Mouse (Mus musculus) limb, embryonic 11.5 days (tissue): Measurements from ENCODE around the gene Snrpf. TPM values are rescaled to one million over a fixed set of nuclear protein-coding genes. Genes with fewer than 3 reads are reported as not detected.

Experiments
- ATAC-seq: fragments of 200-750 bp; cut with Nextera tagmentation; 2 replicates; pipeline ENCODE4 v1.8.0; 2017; ENCODE audit warnings: low read depth; ENCODE audit not compliant: insufficient number of reproducible peaks, low FRiP score, low TSS enrichment
- DNase-seq: peaks from one replicate; pipeline ENCODE4 v3.0.0-alpha.2; 2015; ENCODE audit warnings: low spot score
- H3K27ac ChIP-seq: fragments of 300-500 bp; sonication (generic); replicated peaks from 2 replicates; pipeline ENCODE4 v1.5.1; 2014; ENCODE audit warnings: low read depth, mild to moderate bottlenecking, low read length
- H3K27me3 ChIP-seq: fragments of 300-500 bp; sonication (generic); 2 replicates; pipeline ENCODE4 v1.6.1; 2014; ENCODE audit warnings: mild to moderate bottlenecking, low read length, mixed read lengths; ENCODE audit not compliant: control insufficient read depth, insufficient read depth
- H3K36me3 ChIP-seq: fragments of 300-500 bp; sonication (generic); 2 replicates; pipeline ENCODE4 v1.6.1; 2014; ENCODE audit warnings: mild to moderate bottlenecking, low read length, moderate library complexity, mixed read lengths; ENCODE audit not compliant: control insufficient read depth, insufficient read depth
- H3K4me1 ChIP-seq: fragments of 300-500 bp; sonication (generic); 2 replicates; pipeline ENCODE4 v1.6.1; 2014; ENCODE audit warnings: low read length, mixed read lengths; ENCODE audit not compliant: control insufficient read depth, insufficient read depth
- H3K4me2 ChIP-seq: fragments of 300-500 bp; sonication (generic); 2 replicates; pipeline ENCODE4 v1.6.1; 2014; ENCODE audit warnings: low read depth, mild to moderate bottlenecking, moderate library complexity; ENCODE audit not compliant: severe bottlenecking
- H3K4me3 ChIP-seq: fragments of 300-500 bp; sonication (generic); 2 replicates; pipeline ENCODE4 v1.5.1; 2014; ENCODE audit warnings: low read depth, low read length
- H3K9ac ChIP-seq: fragments of 300-500 bp; sonication (generic); 2 replicates; pipeline ENCODE4 v1.6.1; 2014; ENCODE audit warnings: mild to moderate bottlenecking, low read length
- H3K9me3 ChIP-seq: fragments of 300-500 bp; sonication (generic); 2 replicates; pipeline ENCODE4 v1.6.1; 2016; ENCODE audit warnings: low read length; ENCODE audit not compliant: control insufficient read depth
- WGBS: fragments of 180-500 bp; shearing (Covaris S2); extraction: QIAGEN DNeasy Blood & Tissue Kit; methylation state at CpG from one replicate; pipeline ENCODE4 v1.1.7; 2014; 5-methylcytosine and 5-hydroxymethylcytosine counted together
- polyA plus RNA-seq: library from polyadenylated mRNA; unstranded; fragments of >200 nt; fragmentation: Nextera tagmentation; extraction: Ambion mirVana; gene quantifications from 2 replicates; pipeline ENCODE4 v1.2.1, GENCODE M21; 2014

Gene Snrpf
- polyA plus RNA-seq, 1 experiment from 2014 or later, result 200 TPM

DNA sequence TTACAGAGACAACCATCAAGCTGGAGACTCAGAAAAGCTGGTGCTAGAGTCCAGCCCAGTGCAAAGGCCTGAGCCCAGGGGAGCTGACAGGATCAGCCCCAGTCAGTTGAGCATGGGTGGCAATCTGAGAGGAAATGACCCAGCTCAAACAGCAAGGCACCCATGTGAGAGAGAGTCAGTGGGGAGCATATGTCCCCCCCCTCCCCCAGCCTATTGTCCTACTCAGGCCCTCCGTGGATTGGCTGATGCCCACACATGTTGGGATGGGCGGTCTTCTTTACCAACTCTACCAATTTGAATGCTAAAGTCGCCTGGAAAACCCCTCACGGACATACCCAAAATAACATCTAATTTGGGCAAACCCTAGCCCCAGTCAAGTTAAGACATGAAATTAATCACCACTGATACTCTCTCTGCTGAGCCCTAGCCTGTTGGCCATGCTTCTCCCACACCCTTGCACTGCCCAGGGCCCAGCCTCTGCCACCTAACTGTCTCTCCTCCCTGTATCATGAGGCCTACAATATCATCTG lies 41.7 kb downstream of the Snrpf start:
- Histone ChIP-seq H3K27ac (no peak overlapping the region), H3K4me3 (no peak overlapping the region), H3K4me2 (no peak overlapping the region), H3K4me1 (no peaks in the 10 kb centered on the region), H3K27me3 (no peaks in the 10 kb centered on the region), H3K9ac (no peak overlapping the region), H3K36me3 (no peaks in the 10 kb centered on the region), H3K9me3 (no peaks in the 10 kb centered on the region)
- WGBS, result 93% methylated on average over 4 of the region's 4 CpGs
- DNase-seq (no peak), ATAC-seq (no peak)

- no peaks in the 10 kb centered on the region for H3K36me3 ChIP-seq
- H3K27ac ChIP-seq, result no peak overlapping the region
- WGBS, result 76% methylated on average over 5 of the region's 5 CpGs
- ATAC-seq (no peak), DNase-seq (no peak)
- no peak overlapping the region for H3K4me2 ChIP-seq
- 0 out of 2 replicates have a peak, but pooled peaks cover 4% of the 10 kb centered on the region for H3K4me1 ChIP-seq
- no peaks in the 10 kb centered on the region for H3K27me3 ChIP-seq
- H3K9me3 ChIP-seq, result no peaks in the 10 kb centered on the region
- H3K4me3 ChIP-seq, result no peak overlapping the region
- H3K9ac ChIP-seq, result no peak overlapping the region
Observed at GRCm38 (mm10) chr10:93544172-93544571, 45.3 kb downstream of the Snrpf start.

- no peaks in the 10 kb centered on the region for H3K9me3 ChIP-seq
Observed at GRCm38 (mm10) chr10:93543176-93543575, 46.3 kb downstream of the Snrpf start.

GRCm38 (mm10) chr10:93542356-93542755 lies 47.1 kb downstream of the Snrpf start:
- H3K4me1 ChIP-seq, result 0 out of 2 replicates have a peak, but pooled peaks cover 4% of the 10 kb centered on the region
- no peaks in the 10 kb centered on the region for H3K9me3 ChIP-seq
- no peak overlapping the region for H3K27ac ChIP-seq
- H3K4me3 ChIP-seq, result no peak overlapping the region
- WGBS, result 71% methylated on average over 4 of the region's 4 CpGs
- H3K36me3 ChIP-seq, result no peaks in the 10 kb centered on the region
- H3K4me2 ChIP-seq, result no peak overlapping the region
- DNase-seq (no peak), ATAC-seq (no peak)
- H3K27me3 ChIP-seq, result no peaks in the 10 kb centered on the region
- H3K9ac ChIP-seq, result no peak overlapping the region

More at GRCm38 (mm10) chr10:93543176-93543575, 46.3 kb downstream of the Snrpf start:
- no peak overlapping the region for H3K9ac ChIP-seq
- DNase-seq (no peak), ATAC-seq (no peak)
- no peaks in the 10 kb centered on the region for H3K27me3 ChIP-seq
- no peak overlapping the region for H3K27ac ChIP-seq
- H3K4me1 ChIP-seq, result 0 out of 2 replicates have a peak, but pooled peaks cover 4% of the 10 kb centered on the region
- no peaks in the 10 kb centered on the region for H3K36me3 ChIP-seq
- 65% methylated on average over 6 of the region's 6 CpGs for WGBS
- no peak overlapping the region for H3K4me2 ChIP-seq
- H3K4me3 ChIP-seq, result no peak overlapping the region

GRCm38 (mm10) chr10:93541585-93541984 lies 47.9 kb downstream of the Snrpf start:
- DNase-seq, result no peak
- H3K27me3 ChIP-seq, result no peaks in the 10 kb centered on the region
- no peak overlapping the region for H3K9ac ChIP-seq
- H3K4me1 ChIP-seq, result 0 out of 2 replicates have a peak, but pooled peaks cover 4% of the 10 kb centered on the region
- 90% methylated on average over 1 of the region's 1 CpGs for WGBS
- H3K9me3 ChIP-seq, result no peaks in the 10 kb centered on the region
- no peak overlapping the region for H3K4me3 ChIP-seq
- H3K27ac ChIP-seq, result no peak overlapping the region
- no peaks in the 10 kb centered on the region for H3K36me3 ChIP-seq
- no peak overlapping the region for H3K4me2 ChIP-seq
- no peak for ATAC-seq

- Histone ChIP-seq H3K4me1 (0 out of 2 replicates have a peak, but pooled peaks cover 4% of the 10 kb centered on the region), H3K27ac (no peak within 1 kb of the TSS), H3K4me2 (peak within 1 kb of the TSS; percentile 70), H3K4me3 (peak within 1 kb of the TSS; percentile 30), H3K36me3 (no peaks in the 10 kb centered on the region), H3K27me3 (no peaks in the 10 kb centered on the region), H3K9me3 (no peaks in the 10 kb centered on the region), H3K9ac (0 out of 2 replicates have a peak within 1 kb of the TSS, but pooled peaks have one; percentile 40)
- no peak for DNase-seq
- WGBS, result 67% methylated on average over 17 of the region's 17 CpGs
- no peak for ATAC-seq
Observed at GRCm38 (mm10) chr10:93540431-93541210, 48.9 kb downstream of the Snrpf start, which contains the start of gene Ccdc38. Gene Ccdc38, plus strand, starts transcription at chr10:93540632.

DNA sequence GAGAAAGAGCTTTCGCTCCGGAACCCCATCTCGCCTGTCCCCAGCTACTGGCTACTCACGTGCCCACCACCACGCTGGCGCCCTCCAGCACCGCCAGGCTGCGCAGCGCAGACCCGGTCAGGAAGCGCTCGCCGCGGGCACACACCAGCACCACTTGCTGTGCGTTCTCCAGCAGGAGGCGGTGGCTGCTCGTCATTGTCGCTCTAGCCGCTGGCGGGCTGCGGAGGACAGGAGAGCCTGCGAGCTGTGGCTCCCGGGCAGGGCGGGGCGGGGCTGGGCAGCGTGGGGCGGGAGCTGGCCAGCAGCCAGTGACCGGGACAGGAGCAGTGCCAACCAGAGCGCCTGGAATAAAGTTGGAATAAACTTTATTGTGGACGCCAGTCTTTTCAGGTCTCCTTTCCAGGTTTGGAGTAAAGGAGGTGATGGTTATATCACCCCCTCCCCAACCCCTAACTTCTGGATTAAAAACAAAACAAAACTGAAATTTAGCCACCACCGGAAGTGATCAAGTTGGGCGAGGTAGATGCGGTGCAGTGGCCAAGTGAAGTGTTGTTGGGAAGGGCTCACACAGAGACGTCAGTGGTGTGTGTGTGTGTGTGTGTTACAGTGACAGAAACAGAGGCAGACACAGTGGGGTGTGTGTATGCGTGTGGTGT lies 49.6 kb downstream of the Snrpf start, which contains the start of gene Amdhd1:
Amdhd1 (minus strand) TSS at position 259 of the 656 bp plus-strand sequence.
- H3K27ac ChIP-seq, result no peak within 1 kb of the TSS
- 4% methylated on average over 35 of the region's 35 CpGs for WGBS
- H3K27me3 ChIP-seq, result no peaks in the 10 kb centered on the region
- ATAC-seq (peak; percentile 61), DNase-seq (peak; percentile 83)
- peak within 1 kb of the TSS; percentile 70 for H3K4me2 ChIP-seq
- 0 out of 2 replicates have a peak, but pooled peaks cover 4% of the 10 kb centered on the region for H3K4me1 ChIP-seq
- 0 out of 2 replicates have a peak within 1 kb of the TSS, but pooled peaks have one; percentile 40 for H3K9ac ChIP-seq
- H3K36me3 ChIP-seq, result no peaks in the 10 kb centered on the region
- peak within 1 kb of the TSS; percentile 30 for H3K4me3 ChIP-seq
- no peaks in the 10 kb centered on the region for H3K9me3 ChIP-seq

GRCm38 (mm10) chr10:93538818-93539217 lies 50.7 kb downstream of the Snrpf start:
- Histone ChIP-seq H3K9ac (no peak overlapping the region), H3K27ac (no peak overlapping the region), H3K4me3 (no peak overlapping the region), H3K9me3 (no peaks in the 10 kb centered on the region), H3K36me3 (no peaks in the 10 kb centered on the region), H3K27me3 (0 out of 2 replicates have a peak, but pooled peaks cover 2% of the 10 kb centered on the region), H3K4me1 (0 out of 2 replicates have a peak, but pooled peaks cover 7% of the 10 kb centered on the region), H3K4me2 (no peak overlapping the region)
- WGBS, result 27% methylated on average over 6 of the region's 6 CpGs
- DNase-seq (no peak), ATAC-seq (no peak)
